Mouse (Mus musculus) hematopoietic multipotent progenitor cell, adult 10-12 weeks (in vitro differentiated cells): Measurements from ENCODE around the gene Klhdc3. TPM values are rescaled to one million over a fixed set of nuclear protein-coding genes. Genes with fewer than 3 reads are reported as not detected.

ENCODE experiments used
- polyA plus RNA-seq: library from polyadenylated mRNA; stranded (reverse); fragments of >175 nt; gene quantifications from 2 replicates; pipeline ENCODE4 v1.2.3, GENCODE M21; 2012; ENCODE audit warnings: low replicate concordance

The Klhdc3 gene
- 113 and 240 TPM in 2 replicates for polyA plus RNA-seq

GRCm38 (mm10) chr17:46680760-46681373, at the start of gene Klhdc3:
TSS of gene Klhdc3 (minus strand) at chr17:46680914.

GRCm38 (mm10) chr17:46728904-46729318, 48.2 kb upstream of the Klhdc3 start, which contains the start of gene Gnmt:
TSS of gene Gnmt (minus strand) at chr17:46729168.

GRCm38 (mm10) chr17:46710959-46711597, 30.4 kb upstream of the Klhdc3 start, which contains the start of gene Pex6:
TSS of gene Pex6 (plus strand) at chr17:46711463.

DNA sequence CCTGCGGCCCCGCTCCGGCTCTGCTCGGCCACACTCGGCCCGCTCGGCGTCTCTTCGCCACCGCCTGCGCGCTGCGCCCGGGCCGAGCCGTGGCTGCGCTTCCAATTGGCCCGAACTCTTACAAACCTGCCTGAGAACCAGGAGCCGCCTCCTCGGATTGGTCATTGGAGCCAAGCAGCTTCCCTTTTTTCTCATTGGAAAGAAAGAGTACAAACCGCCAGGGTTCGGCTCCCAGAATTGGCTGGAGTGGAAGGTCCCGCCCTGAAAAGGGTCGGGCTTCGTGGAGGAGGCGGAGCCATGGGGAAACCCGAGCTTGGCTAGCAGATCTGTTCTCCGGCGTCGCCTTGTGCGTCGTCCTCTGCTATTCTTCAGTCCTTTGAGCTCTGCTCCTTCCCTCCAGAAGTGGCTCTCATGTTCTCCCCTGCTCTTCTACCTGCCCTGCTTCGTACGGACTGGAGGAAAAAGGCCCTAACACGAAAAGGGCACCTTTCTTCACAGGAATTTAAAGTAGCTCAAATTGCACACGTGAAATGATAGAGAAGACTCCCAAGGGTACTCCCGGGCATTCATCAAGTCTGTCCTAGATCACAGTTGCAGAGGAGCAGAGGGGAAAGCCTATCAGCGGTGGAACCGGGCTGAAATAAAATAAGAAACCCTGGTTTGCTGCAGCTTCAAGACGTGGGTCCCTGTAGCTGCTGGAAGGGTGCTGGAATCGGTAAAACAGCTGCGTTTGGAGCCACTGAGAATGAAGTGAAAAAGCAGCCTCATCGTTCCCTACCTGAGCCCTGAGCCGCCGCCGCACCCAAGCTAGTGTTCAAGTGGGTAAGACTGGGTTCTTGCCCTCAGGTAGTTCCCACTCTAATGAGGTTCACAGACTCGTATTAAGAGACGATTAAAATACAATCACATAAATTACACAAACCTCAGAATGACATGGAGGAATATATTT, 24.4 kb upstream of the Klhdc3 start, which contains the start of gene Ppp2r5d:
TSS of gene Ppp2r5d (minus strand) at position 225 of the 949 bp plus-strand sequence.

DNA sequence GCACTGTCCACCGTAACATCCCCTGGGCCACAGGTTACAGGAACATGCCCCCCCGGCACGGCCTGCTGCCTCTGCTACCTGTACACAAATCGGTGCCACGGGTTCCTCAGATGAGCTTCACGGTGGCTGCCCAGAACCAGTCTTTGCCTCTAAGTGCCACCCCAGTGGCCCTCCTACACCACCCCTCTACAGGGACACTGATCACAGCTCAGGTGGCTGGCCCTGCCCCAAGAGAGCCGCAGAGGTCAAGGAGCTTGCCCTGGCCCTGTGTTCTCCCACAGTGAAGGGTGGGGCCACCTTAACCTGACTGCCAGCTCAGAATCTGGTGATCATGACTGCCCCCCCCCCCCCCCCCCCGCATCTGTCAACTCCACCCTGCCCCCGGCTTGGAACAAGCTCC, 2.3 kb downstream of the Klhdc3 start, which contains the start of gene Mea1:
TSS of gene Mea1 (plus strand) at position 378 of the 400 bp plus-strand sequence.

DNA sequence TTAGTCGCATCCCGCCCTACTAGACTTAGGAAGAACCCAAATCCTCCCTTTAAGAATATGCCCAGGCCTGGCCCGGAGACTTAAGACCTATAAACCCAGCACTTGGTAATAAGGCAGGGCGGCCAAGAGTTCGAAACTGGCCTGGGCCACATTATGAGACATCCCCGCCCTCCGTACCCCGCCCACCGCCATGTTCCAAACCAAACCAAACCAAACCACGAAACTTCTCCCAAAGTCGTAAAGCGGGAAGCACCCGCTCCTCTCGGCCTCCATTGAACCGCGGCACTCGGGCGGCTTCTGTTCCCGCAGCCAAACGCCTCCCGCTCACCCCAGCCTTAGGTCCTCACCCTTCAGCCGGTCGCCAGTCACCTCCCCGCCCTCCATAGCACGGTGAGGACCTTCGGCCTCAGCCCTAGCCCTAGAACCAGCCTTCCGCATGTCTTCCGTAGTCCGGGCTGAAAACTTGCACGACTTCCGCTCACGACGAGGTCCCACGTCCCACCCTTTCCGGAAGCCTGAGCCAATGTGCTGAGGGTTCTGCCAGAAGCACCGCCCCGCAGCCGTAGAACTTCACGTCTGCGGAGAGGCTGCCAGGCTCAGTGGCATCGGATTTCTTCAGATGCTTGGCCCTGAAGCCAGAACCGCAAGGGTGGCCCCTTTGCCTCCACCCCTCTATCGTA, 6.7 kb downstream of the Klhdc3 start, which contains the start of gene Rrp36:
TSS of gene Rrp36 (minus strand) at position 503 of the 680 bp plus-strand sequence.

GRCm38 (mm10) chr17:46650232-46651031, 30.3 kb downstream of the Klhdc3 start, which contains the start of gene Cul7:
TSS of gene Cul7 (plus strand) at chr17:46650337.

DNA sequence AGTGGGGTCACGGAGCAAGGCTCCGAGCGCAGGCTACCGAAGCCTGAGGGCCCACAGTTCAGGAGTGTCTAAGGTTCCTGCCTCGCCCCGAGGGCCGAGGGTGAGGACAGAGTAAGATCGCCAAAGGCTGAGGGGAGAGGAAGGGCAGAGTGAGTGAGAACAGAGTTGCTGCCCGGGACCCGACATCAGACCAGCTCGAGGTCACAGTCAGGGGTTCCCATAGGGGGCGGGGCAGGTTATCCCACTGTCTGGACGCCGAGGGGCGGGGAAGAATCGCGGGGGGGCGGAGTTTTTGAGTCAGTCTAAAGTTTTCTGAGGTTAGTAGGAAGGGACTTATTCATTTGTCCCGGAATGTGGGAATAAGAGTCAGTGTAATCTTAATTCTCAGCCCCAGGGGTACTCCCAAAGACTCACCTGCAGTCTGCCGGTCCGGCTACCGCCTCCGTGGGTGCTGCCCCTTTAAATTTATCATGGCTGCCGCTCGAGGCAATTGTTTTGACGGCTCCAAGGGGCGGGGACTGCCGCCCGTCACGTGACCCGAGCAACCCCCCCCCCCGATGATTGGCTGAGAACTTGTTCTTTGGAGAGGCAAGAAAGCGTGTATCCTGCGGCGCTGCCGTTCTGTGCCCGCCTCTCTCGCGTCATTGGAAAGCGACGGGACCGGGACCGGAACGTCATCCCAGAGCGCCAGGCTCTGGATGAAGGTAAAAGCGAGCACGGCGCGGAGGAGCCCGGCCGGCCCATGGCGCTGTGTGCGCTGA, 35.0 kb downstream of the Klhdc3 start, which contains the start of the genes Klc4 and Mrpl2:
TSS of gene Klc4 (minus strand) at position 462 of the 761 bp plus-strand sequence.
TSS of gene Mrpl2 (plus strand) at position 669 of the 761 bp plus-strand sequence.

GRCm38 (mm10) chr17:46628791-46629684, 51.7 kb downstream of the Klhdc3 start, which contains the start of gene Ptk7:
TSS of gene Ptk7 (minus strand) at chr17:46629504.

Other genes with a start within 250 kb of the Klhdc3 start
- not detected in 2 replicates for gene Slc22a7, start 242.5 kb downstream of the Klhdc3 start, polyA plus RNA-seq
- 3.0 and 6.6 TPM in 2 replicates for gene Ttbk1, start 193.2 kb downstream of the Klhdc3 start, polyA plus RNA-seq
- gene Dnph1, start 184.2 kb downstream of the Klhdc3 start, polyA plus RNA-seq, result 1.2 and 3.1 TPM in 2 replicates
- gene Cul9, start 134.5 kb downstream of the Klhdc3 start, polyA plus RNA-seq, result 13.9 and 26.4 TPM in 2 replicates
- 156 and 269 TPM in 2 replicates for gene Srf, start 124.7 kb downstream of the Klhdc3 start, polyA plus RNA-seq
- 0.14 and 0.42 TPM in 2 replicates for gene Ptk7, start 51.4 kb downstream of the Klhdc3 start, polyA plus RNA-seq
- gene Klc4, start 34.9 kb downstream of the Klhdc3 start, polyA plus RNA-seq, result 18.7 and 38.4 TPM in 2 replicates
- gene Mrpl2, start 34.7 kb downstream of the Klhdc3 start, polyA plus RNA-seq, result 255 and 478 TPM in 2 replicates
- gene Cul7, start 30.6 kb downstream of the Klhdc3 start, polyA plus RNA-seq, result 12.2 and 17.3 TPM in 2 replicates
- gene Rrp36, start 6.6 kb downstream of the Klhdc3 start, polyA plus RNA-seq, result 23.1 and 32.5 TPM in 2 replicates
- 79.8 and 115 TPM in 2 replicates for gene Mea1, start 2.1 kb downstream of the Klhdc3 start, polyA plus RNA-seq
- 46.9 and 60.4 TPM in 2 replicates for gene Ppp2r5d, start 24.2 kb upstream of the Klhdc3 start, polyA plus RNA-seq
- 42.8 and 56.8 TPM in 2 replicates for gene Pex6, start 30.5 kb upstream of the Klhdc3 start, polyA plus RNA-seq
- 0.85 and 1.8 TPM in 2 replicates for gene Gnmt, start 48.3 kb upstream of the Klhdc3 start, polyA plus RNA-seq
- 189 and 315 TPM in 2 replicates for gene Cnpy3, start 71.3 kb upstream of the Klhdc3 start, polyA plus RNA-seq
- 0.14 and 0.18 TPM in 2 replicates for gene Ptcra, start 82.8 kb upstream of the Klhdc3 start, polyA plus RNA-seq
- 65.1 and 146 TPM in 2 replicates for gene 2310039H08Rik, start 91.7 kb upstream of the Klhdc3 start, polyA plus RNA-seq
- 3.3 and 8.9 TPM in 2 replicates for gene Rpl7l1, start 101.8 kb upstream of the Klhdc3 start, polyA plus RNA-seq
- gene Bicral, start 177.6 kb upstream of the Klhdc3 start, polyA plus RNA-seq, result 34.9 and 36.9 TPM in 2 replicates
- gene Tbcc, start 209.8 kb upstream of the Klhdc3 start, polyA plus RNA-seq, result 22.4 and 41.4 TPM in 2 replicates
- not detected in 2 replicates for gene Prph2, start 229.5 kb upstream of the Klhdc3 start, polyA plus RNA-seq